Mouse (Mus musculus): Measurements from ENCODE around the gene Praf2. TPM values are rescaled to one million over a fixed set of nuclear protein-coding genes. Genes with fewer than 3 reads are reported as not detected.

The Praf2 gene
- total and polyA plus RNA-seq, 3 experiments = 19.1 to 60.1 TPM; not detected in 1

- no peaks in the 10 kb centered on the region for H3K79me2 ChIP-seq (ENCODE audit: control insufficient read depth, insufficient read depth, low read length, poor library complexity)
- H3K4me1 ChIP-seq (ENCODE audit: control insufficient read depth in 1 of 2, insufficient read depth in 2 of 2, low read length in 2 of 2) = peaks cover 14 to 21% of the 10 kb centered on the region in 2 experiments
- H3K4me3 ChIP-seq (ENCODE audit: control insufficient read depth in 1 of 2, insufficient read depth in 1 of 2, low read depth in 2 of 2, low read length in 2 of 2) = peak overlapping the region; percentile 32 to 48
- DNase-seq (ENCODE audit: low read depth, low spot score) = no peak
- TF ChIP-seq ETS1 (IDR thresholded peaks at IDR 0.05; ENCODE audit: low read depth, low read length) (0 out of 2 replicates have a peak, but pooled peaks have one; percentile 2), JUND (IDR thresholded peaks at IDR 0.05; ENCODE audit: low read depth, low read length) (no peak)
- H3K9me3 ChIP-seq (replicated peaks; ENCODE audit: insufficient read depth, low read length) = no peaks in the 10 kb centered on the region
- peak overlapping the region; percentile 41 for H3K27ac ChIP-seq (ENCODE audit: control insufficient read depth, low read depth, low read length)
- H3K9ac ChIP-seq (ENCODE audit: control insufficient read depth, low read depth, low read length, poor library complexity, severe bottlenecking) = peak overlapping the region; percentile 31
- peaks cover 0 to 7% of the 10 kb centered on the region in 2 experiments; a peak in 2 of 4 replicates for H3K36me3 ChIP-seq (ENCODE audit: control insufficient read depth in 1 of 2, insufficient read depth in 2 of 2, low read length in 2 of 2)
- H3K27me3 ChIP-seq (ENCODE audit: control insufficient read depth in 1 of 2, insufficient read depth in 2 of 2, low read length in 2 of 2) = no peaks in the 10 kb centered on the region
Measured at GRCm38 (mm10) chrX:7740082-7740819, 12.0 kb downstream of the Praf2 start.

- no peaks in the 10 kb centered on the region for H3K27me3 ChIP-seq (ENCODE audit: control insufficient read depth in 1 of 2, insufficient read depth in 2 of 2, low read length in 2 of 2)
- peak; percentile 54 for DNase-seq (ENCODE audit: low read depth, low spot score)
- H3K79me2 ChIP-seq (ENCODE audit: control insufficient read depth, insufficient read depth, low read length, poor library complexity) = no peaks in the 10 kb centered on the region
- H3K36me3 ChIP-seq (ENCODE audit: control insufficient read depth in 1 of 2, insufficient read depth in 2 of 2, low read length in 2 of 2) = peaks cover 0 to 7% of the 10 kb centered on the region in 2 experiments; a peak in 2 of 4 replicates
- peak overlapping the region; percentile 41 for H3K27ac ChIP-seq (ENCODE audit: control insufficient read depth, low read depth, low read length)
- no peaks in the 10 kb centered on the region for H3K9me3 ChIP-seq (replicated peaks; ENCODE audit: insufficient read depth, low read length)
- peaks cover 15 to 25% of the 10 kb centered on the region in 2 experiments for H3K4me1 ChIP-seq (ENCODE audit: control insufficient read depth in 1 of 2, insufficient read depth in 2 of 2, low read length in 2 of 2)
- peak overlapping the region; percentile 32 to 48 for H3K4me3 ChIP-seq (ENCODE audit: control insufficient read depth in 1 of 2, insufficient read depth in 1 of 2, low read depth in 2 of 2, low read length in 2 of 2)
- peak overlapping the region; percentile 31 for H3K9ac ChIP-seq (ENCODE audit: control insufficient read depth, low read depth, low read length, poor library complexity, severe bottlenecking)
- TF ChIP-seq ZNF384 (IDR thresholded peaks at IDR 0.05; ENCODE audit: low read depth, low read length) = no peak
- no peak for TF ChIP-seq ZC3H11A (IDR thresholded peaks at IDR 0.05; ENCODE audit: low read depth, low read length)
- TF ChIP-seq ETS1 (IDR thresholded peaks at IDR 0.05; ENCODE audit: low read depth, low read length) = no peak
- no peak for TF ChIP-seq MAZ (IDR thresholded peaks at IDR 0.05; ENCODE audit: low read depth, low read length)
- 0 out of 2 replicates have a peak, but pooled peaks have one; percentile 27 for TF ChIP-seq ELF1 (IDR thresholded peaks at IDR 0.05; ENCODE audit: low read depth, low read length)
- TF ChIP-seq MXI1 (IDR thresholded peaks at IDR 0.05; ENCODE audit: low read depth, low read length) = no peak
- no peak for TF ChIP-seq KAT2A (conservative IDR thresholded peaks at IDR 0.05; ENCODE audit: low read depth, low read length)
- TF ChIP-seq SIN3A (IDR thresholded peaks at IDR 0.05; ENCODE audit: low read length) = 0 out of 2 replicates have a peak, but pooled peaks have one; percentile 33
- TF ChIP-seq TBP (IDR thresholded peaks at IDR 0.05; ENCODE audit: low read depth, low read length) = 0 out of 2 replicates have a peak, but pooled peaks have one; percentile 31
- TF ChIP-seq RCOR1 (IDR thresholded peaks at IDR 0.05; ENCODE audit: low read depth, low read length) = no peak
- TF ChIP-seq EP300 (IDR thresholded peaks at IDR 0.05; ENCODE audit: low read depth in 1 of 2, low read length in 2 of 2) = peak in 1 of 2 experiments; percentile 30; a peak in 2 of 4 replicates
Measured at GRCm38 (mm10) chrX:7741103-7741502, 12.9 kb downstream of the Praf2 start.

GRCm38 (mm10) chrX:7743470-7743869, 15.2 kb downstream of the Praf2 start:
- peaks cover 15 to 25% of the 10 kb centered on the region in 2 experiments for H3K4me1 ChIP-seq (ENCODE audit: control insufficient read depth in 1 of 2, insufficient read depth in 2 of 2, low read length in 2 of 2)
- H3K27ac ChIP-seq (ENCODE audit: control insufficient read depth, low read depth, low read length) = no peak overlapping the region
- no peak overlapping the region for H3K9ac ChIP-seq (ENCODE audit: control insufficient read depth, low read depth, low read length, poor library complexity, severe bottlenecking)
- peak; percentile 60 for DNase-seq (ENCODE audit: low read depth, low spot score)
- TF ChIP-seq RAD21 (IDR thresholded peaks at IDR 0.05; ENCODE audit: low read depth, low read length) (peak; percentile 21), SMC3 (IDR thresholded peaks at IDR 0.05; ENCODE audit: low read depth, low read length) (peak; percentile 54), TCF12 (IDR thresholded peaks at IDR 0.05; ENCODE audit: low read depth, low read length) (no peak), ZKSCAN1 (IDR thresholded peaks at IDR 0.05; ENCODE audit: low read depth, low read length) (no peak), MYC (IDR thresholded peaks at IDR 0.05; ENCODE audit: low read depth, low read length) (no peak), CTCF (IDR thresholded peaks at IDR 0.05 in 2 of 3, conservative IDR thresholded peaks at IDR 0.05 in 1 of 3; ENCODE audit: control insufficient read depth in 1 of 3, insufficient read depth in 1 of 3, low read depth in 2 of 3, low read length in 3 of 3, poor library complexity in 1 of 3, severe bottlenecking in 1 of 3) (peak; percentile 64 to 71 (median 68)), POLR2AphosphoS5 (IDR thresholded peaks at IDR 0.05; ENCODE audit: borderline replicate concordance, low read depth, low read length) (no peak), BHLHE40 (IDR thresholded peaks at IDR 0.05; ENCODE audit: borderline replicate concordance, low read depth, low read length) (no peak), MAZ (IDR thresholded peaks at IDR 0.05; ENCODE audit: low read depth, low read length) (0 out of 2 replicates have a peak, but pooled peaks have one; percentile 26)
- H3K27me3 ChIP-seq (ENCODE audit: control insufficient read depth in 1 of 2, insufficient read depth in 2 of 2, low read length in 2 of 2) = no peaks in the 10 kb centered on the region
- no peaks in the 10 kb centered on the region for H3K79me2 ChIP-seq (ENCODE audit: control insufficient read depth, insufficient read depth, low read length, poor library complexity)
- H3K4me3 ChIP-seq (ENCODE audit: control insufficient read depth in 1 of 2, insufficient read depth in 1 of 2, low read depth in 2 of 2, low read length in 2 of 2) = no peak overlapping the region
- no peaks in the 10 kb centered on the region for H3K9me3 ChIP-seq (replicated peaks; ENCODE audit: insufficient read depth, low read length)
- H3K36me3 ChIP-seq (ENCODE audit: control insufficient read depth in 1 of 2, insufficient read depth in 2 of 2, low read length in 2 of 2) = peaks cover 0 to 7% of the 10 kb centered on the region in 2 experiments; a peak in 2 of 4 replicates
